Mouse (Mus musculus) mouse embryonic stem cell (cell line): ENCODE data around the gene Tmem208.

Experiments used
- in situ Hi-C, 2 experiments: fragments of 300-500 bp; cut with MboI; formaldehyde crosslinking; loops; 1 replicate in 1 of 2; 3 replicates in 1 of 2; pipeline ENCODE4 v1.14.3; 2019 to 2020; ENCODE audit warnings: low sequenced_read_pairs in 2 of 2, low pct_unique_long_range_greater_than_20kb in 1 of 2, mixed read lengths in 1 of 2; ENCODE audit not compliant: unreplicated experiment in 1 of 2

Tmem208 gene

DNA sequence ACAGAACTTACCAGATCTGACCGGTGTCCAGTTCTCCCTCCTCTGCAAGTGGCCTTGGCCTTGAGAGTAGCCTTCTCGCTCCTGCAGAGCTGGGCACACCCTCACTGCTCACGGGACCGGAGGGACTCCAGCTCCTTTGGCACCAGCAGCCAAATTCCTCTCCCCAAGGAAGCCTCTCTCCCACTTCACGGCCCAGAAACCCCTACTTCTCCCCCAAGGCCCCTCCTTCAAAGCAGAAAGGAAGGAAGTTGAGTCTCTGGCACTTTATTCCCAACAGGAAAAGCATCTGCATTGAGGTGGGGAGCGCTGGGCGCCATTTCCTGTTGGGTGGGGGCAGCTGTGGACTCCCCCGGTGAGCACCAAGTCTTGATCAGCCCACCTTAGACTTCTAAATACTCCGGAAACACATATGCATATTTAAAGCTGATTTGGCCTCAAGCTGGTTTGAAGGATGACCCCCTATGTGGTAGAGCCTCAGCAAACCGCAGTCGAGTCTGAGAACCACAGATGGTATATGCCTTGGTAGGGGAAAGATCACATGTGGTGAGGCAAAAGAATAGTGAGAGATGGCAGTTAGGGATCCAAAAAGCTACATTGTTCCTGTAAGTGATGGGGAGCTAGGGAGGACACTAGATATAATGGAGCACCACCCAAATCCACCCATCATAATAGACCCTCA lies 30.1 kb upstream of the Tmem208 start, which contains the start of gene Exoc3l:
Gene Exoc3l (minus strand): TSS at position 207 of the 679 bp plus-strand sequence.
- in situ Hi-C loops, result no loop called here

DNA sequence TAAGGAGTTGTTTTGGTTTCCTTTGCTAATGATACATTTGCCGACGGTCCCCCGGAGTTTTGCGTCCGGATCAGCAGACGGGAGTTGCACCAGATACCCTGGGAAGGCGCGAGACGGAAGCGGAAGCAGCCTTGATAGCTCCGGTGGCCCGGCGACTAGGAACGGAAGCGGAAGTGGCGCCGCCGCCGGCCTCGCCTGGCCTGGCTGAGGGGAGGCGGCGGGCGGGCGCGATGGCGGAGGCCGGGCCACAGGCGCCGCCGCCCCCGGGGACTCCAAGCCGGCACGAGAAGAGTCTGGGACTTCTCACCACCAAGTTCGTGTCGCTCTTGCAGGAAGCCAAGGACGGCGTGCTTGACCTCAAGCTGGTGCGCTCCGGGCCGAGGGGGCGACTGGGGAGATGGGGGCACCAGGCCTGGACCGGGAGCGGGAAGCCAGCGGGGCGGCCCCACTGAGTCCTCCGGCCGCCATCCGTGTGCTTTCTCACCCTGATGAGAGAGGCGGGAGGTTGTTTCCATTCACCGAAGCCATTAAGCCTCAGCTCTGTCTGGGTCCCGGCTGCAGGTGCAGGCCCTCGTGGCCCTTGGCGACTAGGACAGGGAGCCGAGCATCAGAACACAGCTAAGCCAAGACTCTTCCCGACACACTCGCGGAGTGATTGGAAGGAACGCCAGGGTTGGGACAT lies 28.5 kb upstream of the Tmem208 start, which contains the start of gene E2f4:
Gene E2f4 (plus strand): TSS at position 153 of the 682 bp plus-strand sequence.
- in situ Hi-C loops, result no loop called here

DNA sequence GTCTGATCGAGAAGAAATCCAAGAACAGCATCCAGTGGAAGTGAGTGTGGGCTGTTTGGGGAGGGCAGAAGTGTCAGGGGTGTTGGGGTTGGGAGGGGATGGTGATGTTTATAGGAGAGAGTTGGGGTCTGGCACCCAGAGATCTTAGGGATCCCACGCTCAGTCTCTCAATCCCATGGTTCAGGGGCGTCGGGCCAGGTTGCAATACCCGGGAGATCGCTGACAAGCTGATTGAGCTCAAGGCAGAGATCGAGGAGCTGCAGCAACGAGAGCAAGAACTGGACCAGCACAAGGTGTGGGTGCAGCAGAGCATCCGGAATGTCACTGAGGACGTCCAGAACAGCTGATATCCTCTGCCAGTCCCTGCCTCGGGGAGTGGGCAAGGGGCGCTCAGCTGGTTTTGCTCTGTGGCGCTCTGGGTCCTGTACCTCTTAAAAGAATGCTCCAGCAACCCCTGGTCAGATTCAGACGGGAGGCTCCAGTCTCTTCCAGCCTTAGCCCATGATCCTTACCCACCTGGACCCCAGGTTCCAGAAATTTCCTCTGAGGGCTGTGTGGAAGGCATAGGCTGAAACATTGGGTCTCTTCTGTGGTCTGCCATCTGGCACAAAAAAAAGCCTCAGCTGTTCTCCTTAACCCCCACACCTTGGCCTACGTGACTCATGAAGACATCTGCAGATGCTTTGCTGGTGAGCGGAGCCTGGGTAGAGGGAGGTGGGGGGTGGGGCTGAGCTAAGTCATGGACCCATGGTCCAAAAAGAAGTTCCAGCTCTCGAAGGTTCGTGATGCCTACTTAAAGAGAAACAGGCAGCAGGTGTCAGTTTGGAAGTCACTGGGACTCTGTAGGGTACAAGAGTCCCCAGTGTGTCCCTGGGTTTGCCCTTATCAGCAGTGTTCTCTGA lies 27.6 kb upstream of the Tmem208 start:
- in situ Hi-C loops, result no loop called here

DNA sequence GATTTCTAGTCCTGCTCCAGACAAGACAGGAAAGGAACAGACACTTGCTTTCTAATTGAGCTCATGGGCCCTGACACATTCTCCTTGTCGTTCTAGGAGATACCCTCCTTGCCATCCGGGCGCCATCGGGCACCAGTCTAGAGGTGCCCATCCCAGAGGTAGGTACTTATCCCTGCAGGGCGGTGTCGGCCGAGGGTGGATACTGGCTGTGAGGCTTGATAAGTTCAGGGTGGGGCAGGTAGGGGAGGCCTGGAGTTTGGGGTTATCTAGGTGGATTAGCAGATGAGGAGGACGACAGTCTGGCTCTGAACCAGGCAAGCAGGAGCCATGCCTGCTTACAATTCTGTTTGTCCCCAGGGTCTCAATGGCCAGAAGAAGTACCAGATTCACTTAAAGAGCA lies 26.2 kb upstream of the Tmem208 start:
- in situ Hi-C loops, result no loop called here

DNA sequence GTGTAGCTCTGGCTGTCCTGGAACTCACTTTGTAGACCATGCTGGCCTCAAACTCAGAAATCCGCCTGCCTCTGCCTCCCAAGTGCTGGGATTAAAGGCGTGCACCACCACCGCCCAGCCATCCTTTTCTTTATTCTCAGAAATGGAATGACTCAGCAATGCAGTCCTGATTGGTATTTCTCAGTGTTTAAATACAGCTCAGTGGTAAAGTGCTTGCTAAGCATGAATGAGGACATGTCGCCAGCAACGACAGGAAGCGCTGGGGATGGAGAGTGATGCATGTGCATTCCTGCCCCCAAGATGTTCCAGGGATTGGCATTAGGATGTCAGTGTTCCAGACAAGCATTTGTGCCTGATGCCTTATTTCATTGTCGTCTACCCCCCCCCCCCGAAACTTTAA lies 22.8 kb upstream of the Tmem208 start:
- in situ Hi-C loops, result no loop called here

DNA sequence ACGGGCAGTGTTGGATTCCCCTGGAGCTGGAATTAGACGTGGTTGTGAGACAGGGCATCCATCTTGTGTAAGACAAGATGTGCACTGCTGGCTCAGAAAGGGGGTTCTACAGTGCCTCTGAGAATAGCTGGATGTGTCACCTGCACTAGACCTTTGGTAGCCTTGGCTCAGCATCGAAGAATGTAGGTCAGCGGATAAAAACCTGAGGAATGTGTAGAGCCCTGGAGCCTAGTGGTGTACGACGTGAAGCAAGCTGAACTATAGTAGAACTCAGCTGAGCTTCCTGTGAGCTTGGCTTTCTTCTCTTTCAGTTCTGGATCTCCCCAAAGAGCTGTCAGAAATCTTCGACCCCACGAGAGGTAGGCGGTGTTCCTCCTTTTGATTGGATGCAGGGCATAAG lies 22.3 kb upstream of the Tmem208 start:
- in situ Hi-C loops, result no loop called here

DNA sequence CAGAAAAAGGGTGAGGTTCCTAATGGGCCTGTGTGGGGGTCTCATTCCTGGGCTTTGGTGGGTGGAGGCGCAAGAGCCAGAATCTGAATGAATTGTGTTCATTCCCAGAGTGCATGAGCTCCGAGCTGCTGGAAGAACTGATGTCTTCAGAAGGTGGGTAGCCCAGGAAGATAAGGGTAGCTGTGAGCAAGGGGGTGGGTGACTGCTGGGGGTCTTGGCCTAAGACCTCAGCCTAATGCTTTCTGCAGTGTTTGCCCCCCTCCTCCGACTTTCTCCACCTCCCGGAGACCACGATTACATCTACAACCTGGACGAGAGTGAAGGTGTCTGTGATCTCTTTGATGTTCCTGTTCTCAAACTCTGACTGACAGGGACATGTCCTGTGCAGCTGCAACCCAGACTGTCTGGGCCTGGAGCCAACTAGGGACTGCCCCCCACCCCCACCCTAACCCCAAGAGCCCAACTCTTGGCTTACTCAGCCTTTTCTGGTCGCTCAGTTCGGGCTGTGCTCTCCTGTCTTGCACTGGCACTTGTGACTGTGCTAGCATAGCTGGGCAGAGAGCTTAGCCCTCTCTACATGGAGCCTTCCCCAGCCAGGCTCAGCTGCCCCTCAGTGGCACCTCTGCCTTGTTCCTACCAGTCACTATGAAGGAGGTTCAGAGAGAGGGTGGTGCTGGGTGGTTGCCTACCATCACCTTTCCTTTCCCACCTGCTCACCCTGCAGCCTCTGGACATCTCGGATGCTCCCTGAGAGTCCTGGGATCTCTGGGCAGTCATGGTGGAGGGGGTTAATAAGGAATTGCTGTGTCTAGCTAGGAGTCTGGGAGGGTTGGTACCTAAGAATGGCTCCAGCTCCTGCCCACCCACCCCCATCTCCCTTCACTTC lies 21.6 kb upstream of the Tmem208 start:
- in situ Hi-C loops, result no loop called here

DNA sequence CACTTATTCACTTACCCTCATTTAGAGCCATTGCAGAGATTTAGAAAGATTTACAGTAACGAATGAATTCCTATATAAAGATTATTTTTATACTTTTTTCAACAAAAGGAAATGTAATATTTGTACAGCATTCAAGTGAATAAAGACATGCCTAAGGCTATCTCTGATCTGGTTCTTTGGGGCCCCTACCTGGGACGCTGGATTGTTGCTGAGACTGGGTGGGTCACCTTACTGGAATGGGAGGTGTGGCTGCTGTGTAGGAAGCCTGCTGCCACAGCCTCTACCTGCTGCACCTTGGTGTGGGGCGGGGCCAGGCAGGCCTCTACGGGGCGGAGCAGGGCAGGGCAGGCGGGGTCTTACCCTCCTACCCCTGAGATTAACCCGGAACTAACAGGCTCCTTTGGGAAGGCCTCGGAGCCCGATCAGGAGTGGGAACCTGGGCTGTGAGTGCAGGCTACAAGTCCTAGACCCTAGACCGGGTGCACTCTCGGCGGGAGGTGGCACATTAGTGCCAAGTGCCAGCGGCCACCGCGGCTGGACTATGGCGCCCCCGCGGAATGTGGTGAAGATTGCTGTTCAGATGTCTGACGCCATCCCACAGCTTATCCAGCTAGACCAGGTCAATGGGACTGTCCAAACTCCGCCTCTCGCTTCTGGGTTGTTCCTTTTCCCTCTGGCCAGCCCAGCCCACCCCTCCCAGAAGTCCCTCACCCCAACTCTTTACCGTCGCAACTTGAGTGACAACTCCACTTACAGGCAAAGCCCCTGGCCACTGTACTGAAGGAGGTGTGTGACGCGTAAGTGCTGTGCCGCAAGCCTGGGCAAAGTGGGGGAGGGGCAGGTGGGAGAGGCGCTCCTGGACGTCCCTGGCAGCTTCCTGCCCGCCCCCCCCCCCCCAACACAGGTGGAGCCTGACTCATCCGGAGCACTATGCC lies 20.7 kb upstream of the Tmem208 start, which contains the start of gene Elmo3:
Gene Elmo3 (plus strand): TSS at position 391 of the 935 bp plus-strand sequence.
- in situ Hi-C loops, result no loop called here

DNA sequence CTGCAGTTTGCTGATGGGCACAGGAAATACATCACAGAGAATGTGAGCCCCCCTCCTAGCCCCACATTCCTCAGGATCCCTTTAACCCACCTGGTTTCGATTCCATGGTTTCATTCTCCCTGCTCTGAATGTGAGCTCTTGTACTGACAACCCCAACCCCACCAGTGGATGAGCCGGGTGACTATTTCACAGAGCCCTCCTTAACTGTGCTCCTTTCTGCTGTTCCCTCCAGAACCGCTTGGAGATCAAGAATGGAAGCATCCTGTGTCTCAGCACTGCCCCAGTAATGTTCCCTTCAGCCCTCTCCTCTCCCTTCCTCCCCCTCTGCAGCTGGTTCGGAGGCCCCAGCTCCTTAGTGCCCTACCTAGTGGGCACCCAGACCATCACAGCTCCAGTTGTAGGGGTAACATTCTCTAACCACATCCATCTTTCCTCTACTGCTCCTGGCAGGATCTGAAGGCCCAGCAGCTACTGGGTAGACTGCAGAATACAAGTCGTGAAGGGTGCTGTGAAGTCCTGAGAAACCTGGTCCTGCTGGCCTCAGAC lies 19.9 kb upstream of the Tmem208 start:
- in situ Hi-C loops, result no loop called here

DNA sequence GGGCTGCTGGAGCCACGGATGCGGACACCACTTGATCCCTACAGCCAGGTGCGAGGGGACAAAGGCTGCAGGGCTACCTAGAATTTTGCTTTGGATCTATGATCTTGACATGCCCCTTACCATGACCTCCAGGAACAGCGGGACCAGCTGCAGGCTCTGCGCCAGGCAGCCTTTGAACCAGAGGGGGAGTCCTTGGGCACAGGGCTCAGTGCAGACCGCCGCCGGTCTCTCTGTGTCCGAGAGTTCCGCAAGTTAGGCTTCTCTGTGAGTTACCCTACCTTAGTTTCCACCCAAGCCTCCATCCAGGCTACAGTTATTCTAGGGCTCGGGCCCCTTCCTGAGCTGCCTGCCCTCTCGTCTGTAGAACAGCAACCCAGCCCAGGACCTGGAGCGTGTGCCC lies 18.5 kb upstream of the Tmem208 start:
- in situ Hi-C loops, result no loop called here

DNA sequence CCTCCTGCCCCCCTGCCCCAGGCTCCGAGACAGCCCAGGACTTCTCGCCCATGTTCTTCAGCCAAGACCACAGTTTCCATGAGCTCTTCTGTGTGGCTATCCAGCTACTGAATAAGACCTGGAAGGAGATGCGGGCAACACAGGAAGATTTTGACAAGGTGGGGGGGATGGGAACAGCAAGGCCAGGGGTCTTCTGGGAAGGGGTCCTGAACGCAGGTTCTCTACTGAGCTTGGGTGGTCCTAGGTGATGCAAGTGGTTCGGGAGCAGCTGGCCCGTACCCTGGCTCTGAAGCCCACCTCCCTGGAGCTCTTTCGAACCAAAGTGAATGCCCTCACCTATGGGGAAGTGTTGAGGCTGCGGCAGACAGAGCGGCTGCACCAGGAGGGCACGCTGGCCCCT lies 17.7 kb upstream of the Tmem208 start:
- in situ Hi-C loops, result no loop called here

DNA sequence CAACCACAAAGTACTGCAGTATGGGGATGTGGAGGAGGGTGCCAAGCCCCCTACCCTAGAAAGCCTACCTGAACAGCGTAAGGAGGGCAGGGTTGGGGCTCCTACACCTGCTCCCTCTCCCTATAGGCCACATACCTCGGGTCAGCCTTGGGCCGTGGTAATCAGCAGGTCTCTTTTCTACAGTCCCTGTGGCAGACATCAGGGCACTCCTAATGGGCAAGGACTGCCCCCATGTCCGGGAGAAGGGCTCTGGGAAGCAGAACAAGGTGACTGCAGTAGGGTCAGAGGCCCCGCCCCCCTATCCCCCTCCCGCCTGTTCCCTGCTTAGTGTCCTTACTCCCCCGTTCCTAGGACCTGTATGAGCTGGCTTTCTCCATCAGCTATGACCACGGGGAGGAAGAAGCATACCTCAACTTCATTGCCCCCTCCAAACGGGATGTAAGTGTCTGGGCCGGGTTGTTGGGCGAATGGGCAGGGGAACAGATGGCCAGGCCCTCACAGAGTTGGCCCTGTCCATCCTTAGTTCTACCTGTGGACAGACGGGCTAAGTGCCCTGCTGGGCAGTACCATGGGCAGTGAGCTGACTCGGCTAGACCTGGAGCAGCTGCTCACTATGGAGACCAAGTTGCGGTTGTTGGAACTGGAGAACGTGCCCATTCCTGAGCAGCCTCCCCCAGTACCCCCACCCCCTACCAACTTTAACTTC lies 16.9 kb upstream of the Tmem208 start:
- in situ Hi-C loops, result no loop called here

DNA sequence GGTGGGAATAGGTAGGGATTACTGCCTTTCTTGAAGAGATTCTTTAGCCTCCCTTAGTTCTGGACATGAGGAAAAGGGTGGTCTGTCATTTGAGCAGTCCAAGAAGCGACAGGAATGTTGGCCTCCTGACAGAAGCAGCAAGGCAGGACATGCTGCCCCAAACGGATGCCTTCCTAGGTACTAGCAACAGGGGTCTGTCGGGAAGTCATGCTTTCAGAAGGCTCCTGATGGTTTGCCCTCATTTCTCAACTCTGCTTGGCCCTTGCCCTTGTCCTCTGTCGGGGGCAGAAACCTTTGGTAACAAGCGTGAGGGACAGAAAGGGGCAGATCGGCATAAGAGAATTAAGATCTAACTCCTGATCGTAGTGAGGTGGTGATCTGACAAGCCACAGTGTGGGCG lies 16.0 kb upstream of the Tmem208 start:
- in situ Hi-C loops, result no loop called here

DNA sequence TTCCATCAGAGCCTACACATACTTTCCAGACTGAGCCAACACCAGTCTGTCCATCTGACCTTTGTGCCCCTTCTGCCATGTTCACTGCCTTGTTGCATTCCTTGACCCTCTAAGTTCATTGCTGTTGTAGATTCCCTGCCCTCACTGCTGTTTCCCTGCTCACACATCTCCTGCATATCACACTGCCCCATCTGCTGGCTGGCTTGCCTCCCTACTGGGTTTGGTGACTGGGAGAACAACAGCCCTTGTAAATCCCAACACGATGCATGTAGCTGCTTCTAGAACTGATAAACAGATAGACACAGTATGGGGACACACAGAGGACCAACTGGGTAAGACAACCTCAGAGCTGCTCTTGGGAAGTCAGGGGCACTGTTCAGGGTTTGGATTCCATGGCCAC lies 14.4 kb upstream of the Tmem208 start:
- in situ Hi-C loops, result no loop called here

DNA sequence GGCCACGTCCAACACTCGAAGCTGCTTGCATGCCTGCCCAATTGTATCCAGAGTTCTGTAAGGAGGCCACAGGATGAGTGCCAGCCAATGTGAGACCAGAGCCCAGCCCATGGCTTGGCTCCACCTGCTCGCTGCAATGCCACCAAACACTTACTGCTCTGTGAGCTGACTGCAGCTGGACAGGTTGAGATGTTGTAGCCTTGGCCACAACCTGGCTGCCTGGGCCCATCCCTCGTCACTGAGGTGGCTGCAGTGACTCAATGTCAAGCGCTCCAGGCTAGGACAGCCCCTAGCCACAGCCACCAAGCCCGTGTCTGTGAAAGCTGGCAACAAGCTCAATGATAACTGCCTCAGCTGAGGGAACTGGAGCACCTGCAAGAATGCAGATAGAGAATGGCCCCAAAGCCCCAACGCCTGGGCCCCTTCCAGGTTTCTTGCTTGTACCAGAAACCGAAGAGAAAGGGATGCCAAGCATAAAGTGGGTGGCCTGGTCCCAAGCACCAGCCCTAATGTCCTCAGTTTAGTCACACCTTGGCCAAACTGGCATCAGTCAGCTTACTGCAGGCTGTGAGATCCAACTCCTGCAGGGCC lies 13.2 kb upstream of the Tmem208 start:
- in situ Hi-C loops, result no loop called here
